Mouse (Mus musculus) left cerebral cortex, adult 8-10 months (tissue): Measurements from ENCODE around the gene Dlat. TPM values are rescaled to one million over a fixed set of nuclear protein-coding genes. Genes with fewer than 3 reads are reported as not detected.
"Not testable (repeated sequence)": the region's sequence is repeated elsewhere in the genome, so short reads cannot be mapped to it uniquely, and the experiment has no call there.

Experiments used
- DNase-seq, 2 experiments: peaks; one replicate each; pipeline ENCODE4 v3.0.0; 2022; ENCODE audit warnings: low spot score in 2 of 2
- total RNA-seq, 4 experiments: library from RNA; stranded (reverse); gene quantifications; 2 replicates each; pipeline ENCODE4 v1.2.4; 2022

The Dlat gene
- total RNA-seq, 4 experiments from 2014 or later = 110 to 123 (median 118) TPM

DNA sequence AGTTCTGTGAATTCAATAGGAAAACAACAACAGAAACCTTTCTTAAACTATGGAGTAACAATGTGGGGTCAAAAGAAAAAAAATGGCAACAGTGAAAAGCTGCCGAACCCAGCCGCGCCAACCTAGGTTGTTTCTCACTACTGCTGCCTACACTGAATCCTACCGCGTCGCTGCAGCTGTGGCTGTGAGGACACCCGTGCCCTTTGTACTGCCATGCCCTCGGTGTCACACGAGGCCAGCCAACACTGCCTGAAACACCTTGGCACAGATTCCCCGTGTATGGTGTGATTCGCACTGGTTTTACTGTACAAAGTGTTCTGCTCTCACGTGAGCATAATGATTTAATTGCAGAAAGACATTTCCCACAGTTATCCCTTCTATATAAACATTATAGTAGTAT is 851 bp upstream of the Dlat start:
- DNase-seq = no peak

GRCm38 (mm10) chr9:50658941-50659388 is 615 bp downstream of the Dlat start:
- DNase-seq = no peak

GRCm38 (mm10) chr9:50658391-50658790 is 1.2 kb downstream of the Dlat start:
- DNase-seq = no peak

GRCm38 (mm10) chr9:50650503-50650902 is 9.1 kb downstream of the Dlat start:
- DNase-seq = no peak

DNA sequence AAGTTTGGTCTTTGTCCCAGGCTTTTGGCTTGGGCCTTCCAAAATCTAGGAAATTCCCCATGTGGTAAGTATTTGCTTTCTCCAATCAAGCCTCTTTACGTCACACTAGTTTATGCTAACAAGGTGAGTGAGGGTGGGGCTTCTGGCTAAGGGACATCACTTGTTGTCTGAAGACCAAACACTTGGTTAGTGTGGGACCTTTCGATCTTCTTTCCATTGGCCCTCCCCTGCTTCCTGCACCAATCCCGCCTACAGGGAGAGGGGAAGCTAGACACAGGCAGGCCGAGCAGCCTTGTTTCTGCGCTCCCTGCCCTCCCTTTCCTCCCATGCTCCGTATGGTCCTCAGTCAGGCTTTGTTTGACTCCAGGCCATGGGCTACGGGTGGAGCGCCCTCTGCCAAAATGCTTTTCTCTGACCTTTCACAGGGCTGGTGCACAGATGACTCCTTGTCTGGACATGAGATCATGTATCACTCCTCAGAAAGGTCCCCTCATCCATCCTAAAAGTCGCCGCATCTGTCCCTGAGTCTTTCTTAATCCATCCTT is 12.7 kb downstream of the Dlat start:
- DNase-seq = no peak

DNA sequence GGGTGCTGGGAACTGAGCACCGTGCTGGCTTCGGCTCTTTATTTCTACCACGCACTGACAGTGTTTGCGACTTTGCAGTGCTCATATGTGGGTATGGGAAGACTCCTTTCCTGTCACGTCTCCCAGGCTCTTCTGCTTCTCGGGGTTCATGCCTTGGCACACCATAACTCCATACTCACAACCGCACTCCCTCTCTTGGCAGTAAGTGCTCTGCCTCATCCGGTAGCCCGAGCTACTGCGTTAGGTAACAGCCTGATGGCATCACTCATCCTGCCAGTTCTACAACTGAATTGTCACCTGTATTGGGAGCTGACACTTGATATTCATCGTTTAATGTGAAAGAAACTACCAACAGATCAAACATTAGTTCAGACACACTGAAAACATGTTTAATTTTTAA is 25.3 kb downstream of the Dlat start:
- DNase-seq = no peak

GRCm38 (mm10) chr9:50633059-50633458 is 26.5 kb downstream of the Dlat start:
- no peak for DNase-seq

DNA sequence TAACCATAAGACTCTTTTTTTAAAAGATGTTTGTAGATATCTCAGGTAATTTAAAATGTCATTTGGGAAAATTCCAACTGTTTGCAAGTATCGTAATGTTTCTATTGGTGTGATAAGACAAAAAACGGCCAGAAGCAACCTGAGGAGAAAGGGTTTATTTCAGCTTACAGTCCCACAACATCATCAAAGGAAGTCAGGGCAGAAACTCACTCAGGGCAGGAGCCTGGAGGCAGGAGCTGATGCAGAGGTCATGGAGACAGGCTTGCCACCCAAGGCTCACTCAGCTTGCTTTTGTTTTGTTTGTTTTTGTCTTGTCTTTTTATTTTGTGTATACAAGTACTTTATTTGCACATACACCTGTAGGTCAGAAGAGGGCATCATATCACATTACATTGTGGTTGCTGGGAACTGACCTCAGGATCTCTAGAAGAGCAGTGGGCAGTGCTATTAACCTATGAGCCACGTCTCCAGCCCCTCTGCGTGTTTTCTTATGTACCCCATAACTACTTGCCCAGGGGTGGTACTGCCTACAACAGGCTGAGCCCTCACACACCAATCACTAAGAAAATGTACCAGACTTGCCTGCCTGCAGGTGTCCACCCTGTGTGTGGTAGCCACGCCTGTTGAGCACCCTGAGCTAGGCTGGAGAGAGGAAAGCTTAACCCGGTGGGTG is 27.4 kb downstream of the Dlat start:
- DNase-seq = no peak

DNA sequence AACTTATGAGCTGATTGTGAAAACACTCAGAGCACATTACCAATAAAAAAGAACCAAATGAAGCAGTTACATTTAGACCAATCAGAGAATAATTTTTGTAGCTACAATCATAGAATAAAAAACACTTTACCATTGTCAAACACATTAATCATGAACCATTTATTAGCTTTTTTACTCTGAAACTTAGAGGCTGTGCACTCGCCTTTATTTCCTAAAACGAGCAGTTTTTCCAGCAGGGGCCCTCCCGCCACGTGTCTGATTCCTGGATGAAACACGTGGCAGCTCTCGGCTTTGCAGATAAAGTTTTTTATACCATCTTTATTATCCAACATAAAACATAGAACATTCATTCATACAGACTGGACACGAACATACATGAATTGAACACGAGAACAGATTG is 28.7 kb downstream of the Dlat start:
- not testable (repeated sequence) for DNase-seq

- DNase-seq = no peak
These were observed 41.7 kb downstream of the Dlat start for GRCm38 (mm10) chr9:50617794-50618330.

GRCm38 (mm10) chr9:50616766-50617603 is 42.6 kb downstream of the Dlat start, which contains the start of the genes Pih1d2 and Nkapd1:
TSS of gene Pih1d2 (plus strand) at chr9:50617321.
TSS of gene Nkapd1 (minus strand) at chr9:50617464.
- DNase-seq = peak; percentile 87 to 91

DNA sequence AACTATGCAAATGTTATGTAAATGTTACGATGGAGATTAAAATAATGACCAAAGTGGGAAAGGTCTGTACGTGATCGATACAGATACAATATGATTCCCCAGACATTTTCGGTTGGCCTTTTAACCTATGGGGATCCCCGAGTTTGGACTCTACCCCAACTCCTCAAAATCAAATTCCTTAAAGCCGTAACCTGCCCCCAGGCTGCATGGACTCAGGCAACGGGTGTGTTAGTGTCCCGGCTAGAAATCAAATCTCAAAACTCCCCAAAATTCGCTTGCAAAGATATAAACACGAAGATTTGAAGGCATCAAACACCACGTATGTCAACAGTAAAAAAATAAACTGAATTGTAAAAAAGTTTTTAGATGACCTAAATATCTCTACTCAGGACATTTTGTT is 43.4 kb downstream of the Dlat start:
- DNase-seq = no peak

DNA sequence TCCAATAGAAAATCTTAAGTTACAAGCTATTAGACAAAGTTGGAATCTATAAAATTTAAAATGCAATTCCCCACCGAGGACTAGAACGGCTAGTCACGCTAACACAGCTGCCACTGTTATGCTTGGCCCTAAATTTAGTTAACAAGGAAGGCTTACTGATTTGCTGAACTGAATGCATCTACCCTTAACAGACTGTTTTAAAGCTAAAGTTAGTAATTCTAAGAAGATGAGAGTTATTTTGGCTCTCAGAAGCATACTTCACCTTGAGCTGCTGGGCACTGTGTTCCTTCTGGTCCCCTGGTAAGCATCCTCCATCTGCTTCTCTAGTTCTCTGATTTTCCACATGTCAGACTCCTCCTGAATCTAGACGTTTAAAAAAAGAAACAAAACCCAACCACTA is 47.5 kb downstream of the Dlat start:
- no peak for DNase-seq

DNA sequence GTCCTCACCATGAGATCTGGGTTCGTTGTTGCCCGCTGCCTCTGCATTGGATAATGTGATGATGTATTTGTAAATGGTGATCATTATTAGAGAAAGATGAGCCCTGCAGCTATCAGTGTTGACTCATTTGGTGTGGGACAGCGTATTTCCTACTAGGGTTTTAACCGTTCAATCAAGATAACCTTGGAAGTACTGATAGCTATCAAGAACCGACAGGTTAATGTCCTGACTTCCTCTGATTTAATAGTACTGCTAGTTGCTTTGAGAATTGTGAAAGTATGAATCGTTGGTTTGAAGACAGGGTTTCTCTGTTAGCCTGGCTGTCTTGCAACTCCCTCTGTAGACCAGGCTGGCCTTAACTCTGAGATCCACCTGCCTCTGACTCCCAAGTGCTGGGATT is 55.2 kb downstream of the Dlat start:
- no peak for DNase-seq

DNA sequence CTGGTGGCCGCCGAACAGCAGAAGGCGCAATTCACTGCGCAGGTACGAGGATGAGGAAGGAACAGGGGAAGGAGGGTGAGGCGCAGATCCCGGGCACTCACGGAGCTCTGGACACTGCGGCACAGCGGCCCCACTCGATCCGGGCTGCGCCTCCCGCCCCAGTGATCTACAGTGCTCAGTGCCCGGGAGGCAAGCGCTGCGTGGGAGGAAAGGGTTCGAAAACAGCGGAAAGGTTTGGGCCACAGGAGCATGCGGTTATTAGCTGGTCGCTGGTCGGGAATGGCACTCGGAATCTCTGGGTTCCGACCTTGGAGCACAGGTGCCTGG is 55.6 kb downstream of the Dlat start:
- DNase-seq = no peak

GRCm38 (mm10) chr9:50603189-50603997 is 56.2 kb downstream of the Dlat start, which contains the start of the genes Sdhd and Timm8b:
TSS of gene Sdhd (minus strand) at chr9:50603812.
TSS of gene Timm8b (plus strand) at chr9:50603910.
- peak; percentile 85 to 95 for DNase-seq

GRCm38 (mm10) chr9:50602055-50602845 is 57.3 kb downstream of the Dlat start:
- no peak for DNase-seq

DNA sequence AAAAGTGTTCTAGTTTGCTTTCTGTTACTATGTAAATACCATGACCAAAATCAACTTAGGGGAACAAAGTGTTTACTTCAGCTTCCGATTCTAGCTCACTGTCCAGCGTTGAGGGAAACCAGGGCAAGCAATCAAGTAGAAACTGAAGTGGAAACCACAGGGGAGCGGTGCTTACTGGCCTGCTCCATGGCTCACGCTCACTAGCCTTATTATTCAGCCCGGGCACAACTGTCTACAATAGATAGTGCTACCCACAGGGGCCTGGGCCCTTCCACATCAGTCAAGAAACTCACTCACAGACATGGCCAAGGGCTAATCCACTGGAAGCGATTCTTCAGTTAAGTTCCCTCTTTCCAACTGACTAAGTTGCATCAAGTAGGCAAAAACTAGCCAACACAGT is 58.0 kb downstream of the Dlat start:
- DNase-seq = no peak

- DNase-seq = no peak
These were observed 62.6 kb downstream of the Dlat start for GRCm38 (mm10) chr9:50596973-50597372.

DNA sequence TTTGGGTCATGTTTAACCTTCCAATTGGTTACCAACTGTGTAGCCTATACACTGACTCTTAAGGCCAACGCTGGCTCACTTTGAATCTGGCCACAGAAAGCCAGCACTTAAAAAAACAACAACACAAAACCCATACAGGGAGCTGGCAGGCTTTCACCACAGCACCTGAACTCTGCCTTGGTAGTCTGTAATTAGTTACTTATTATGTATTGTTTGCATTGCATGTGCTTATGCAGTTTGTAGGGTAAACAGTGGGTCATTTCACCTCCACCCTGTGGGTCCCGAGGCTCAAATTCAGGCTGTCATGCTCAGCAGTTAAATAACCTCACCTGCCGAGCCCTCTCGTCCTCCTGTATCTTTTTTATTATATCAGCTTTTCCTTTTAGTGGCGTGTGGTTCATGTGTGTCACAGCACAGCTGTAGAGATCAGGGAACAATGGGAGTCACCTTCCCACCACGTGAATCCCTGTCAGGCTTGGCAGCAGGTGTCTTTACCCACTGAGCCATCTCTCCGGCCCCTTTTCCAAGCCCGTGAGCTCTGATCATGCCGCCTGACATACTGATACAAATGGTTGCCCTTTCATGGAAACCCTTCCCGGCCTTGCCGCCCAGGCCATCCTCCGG is 64.7 kb downstream of the Dlat start:
- DNase-seq = no peak
